Mouse (Mus musculus): ENCODE measurements around the gene Zscan4f. TPM values are rescaled to one million over a fixed set of nuclear protein-coding genes. Genes with fewer than 3 reads are reported as not detected.
"Not testable (repeated sequence)": the region's sequence is repeated elsewhere in the genome, so short reads cannot be mapped to it uniquely, and the experiment has no call there.

The Zscan4f gene
- total RNA-seq (2021) = not detected

GRCm38 (mm10) chr7:11397615-11398014 is at the start of gene Zscan4f:
TSS of gene Zscan4f (plus strand) at chr7:11397915.
- DNase-seq (ENCODE audit: low spot score); intact Hi-C loops (cut with DNase I): not testable (repeated sequence)

- intact Hi-C loops (cut with DNase I); DNase-seq (ENCODE audit: low spot score): not testable (repeated sequence)
These were observed 13.1 kb upstream of the Zscan4f start for GRCm38 (mm10) chr7:11384641-11385040.

Small RNA genes within 50 kb of the gene (microRNA-seq; reads per million reads assigned to microRNA genes)
- not detected for gene Gm23087

Other genes starting within 250 kb of the Zscan4f start
- gene Zscan4d, start 231.8 kb upstream of the Zscan4f start, total RNA-seq (2021) = not detected
- not detected for gene Zscan4e, start 87.2 kb upstream of the Zscan4f start, total RNA-seq (2021)
- gene Zscan4-ps2, start 116.4 kb downstream of the Zscan4f start, total RNA-seq (2021) = not detected
- gene Zscan4-ps3, start 211.4 kb downstream of the Zscan4f start, total RNA-seq (2021) = not detected

Data from heart, postnatal 25 days (tissue).